Mouse (Mus musculus) gastrocnemius, adult 8-10 months (tissue): Measurements from ENCODE around the gene Grm3. TPM values are rescaled to one million over a fixed set of nuclear protein-coding genes. Genes with fewer than 3 reads are reported as not detected.

Experiments used
- DNase-seq, 2 experiments: peaks; one replicate each; pipeline ENCODE4 v3.0.0; 2022; ENCODE audit warnings: low spot score in 2 of 2
- total RNA-seq, 4 experiments: library from RNA; stranded (reverse); gene quantifications; 2 replicates each; pipeline ENCODE4 v1.2.4; 2022

The Grm3 gene
- total RNA-seq, 4 experiments from 2014 or later: not detected

DNA sequence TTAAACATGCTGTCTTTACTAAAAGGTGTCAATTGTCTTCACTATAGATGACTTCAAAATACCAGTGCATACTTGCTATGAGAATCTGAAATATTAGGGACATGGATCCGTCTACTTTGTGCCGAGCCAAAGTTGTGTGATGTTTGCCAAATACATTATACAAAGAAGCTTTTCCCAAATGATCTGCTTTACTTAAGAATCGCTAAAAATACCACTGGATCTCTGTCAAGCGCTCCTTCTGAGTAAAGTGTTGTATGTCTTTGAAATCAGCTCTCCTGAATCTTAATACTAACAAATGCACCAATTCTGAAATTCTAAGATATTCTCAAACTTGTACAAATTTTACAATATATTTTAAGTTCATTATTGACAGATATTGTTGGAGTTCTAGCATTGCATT lies 100.6 kb downstream of the Grm3 start:
- no peak for DNase-seq

DNA sequence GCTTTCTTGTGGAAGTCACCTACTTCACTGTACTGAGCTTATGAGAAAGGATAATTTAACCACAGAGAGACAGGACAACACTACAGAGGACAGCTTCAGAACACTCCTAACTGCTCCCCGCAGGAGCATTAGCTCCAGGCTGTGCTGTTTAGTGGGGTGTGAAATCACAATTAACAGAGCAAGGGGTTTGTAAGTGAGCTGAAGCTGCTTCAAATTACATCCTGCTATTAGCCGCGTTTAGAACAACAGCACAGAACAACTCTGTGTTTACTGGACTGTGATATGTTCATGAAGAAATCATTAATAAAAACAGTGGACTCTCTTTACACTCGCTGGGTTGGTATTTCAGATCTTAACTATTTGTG lies 101.9 kb downstream of the Grm3 start:
- no peak for DNase-seq

DNA sequence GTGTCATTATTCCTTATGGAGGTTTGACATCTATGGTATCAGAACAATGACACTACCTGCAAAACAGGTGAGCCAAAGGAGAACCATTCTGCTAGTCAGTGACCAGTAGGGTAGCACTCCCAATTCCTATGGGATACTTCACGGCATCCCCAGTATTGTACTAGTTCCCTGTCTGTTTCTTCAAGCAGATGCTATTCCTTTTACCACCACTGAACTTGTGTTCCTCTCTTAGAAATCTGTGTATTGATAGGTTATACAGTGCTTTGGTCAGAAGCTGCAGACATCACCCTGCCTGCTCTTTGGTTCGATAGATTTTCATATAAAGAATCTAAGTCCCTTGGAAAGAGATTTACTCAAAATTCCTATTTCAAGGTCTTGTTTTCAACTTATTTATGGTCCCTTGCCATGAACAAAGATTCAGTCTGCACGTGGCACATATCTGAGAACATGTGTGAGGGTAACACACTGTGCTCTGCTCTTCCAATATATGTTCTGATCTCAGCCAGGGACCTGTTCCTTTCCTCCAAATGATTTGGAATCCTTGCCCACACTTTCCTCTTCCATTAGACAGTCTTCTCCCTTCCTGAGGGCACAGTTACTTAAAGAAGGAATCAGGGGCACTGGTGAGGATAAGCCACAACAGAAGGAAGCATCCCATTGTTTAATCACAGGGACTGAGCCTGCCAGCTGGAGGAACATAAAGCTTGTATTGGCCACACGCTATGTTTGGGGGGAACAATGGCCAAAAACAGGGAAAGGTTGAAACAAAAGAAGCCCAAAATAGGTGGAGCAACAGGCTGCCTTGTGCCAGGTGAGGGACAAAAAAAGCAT lies 102.5 kb downstream of the Grm3 start:
- no peak for DNase-seq

DNA sequence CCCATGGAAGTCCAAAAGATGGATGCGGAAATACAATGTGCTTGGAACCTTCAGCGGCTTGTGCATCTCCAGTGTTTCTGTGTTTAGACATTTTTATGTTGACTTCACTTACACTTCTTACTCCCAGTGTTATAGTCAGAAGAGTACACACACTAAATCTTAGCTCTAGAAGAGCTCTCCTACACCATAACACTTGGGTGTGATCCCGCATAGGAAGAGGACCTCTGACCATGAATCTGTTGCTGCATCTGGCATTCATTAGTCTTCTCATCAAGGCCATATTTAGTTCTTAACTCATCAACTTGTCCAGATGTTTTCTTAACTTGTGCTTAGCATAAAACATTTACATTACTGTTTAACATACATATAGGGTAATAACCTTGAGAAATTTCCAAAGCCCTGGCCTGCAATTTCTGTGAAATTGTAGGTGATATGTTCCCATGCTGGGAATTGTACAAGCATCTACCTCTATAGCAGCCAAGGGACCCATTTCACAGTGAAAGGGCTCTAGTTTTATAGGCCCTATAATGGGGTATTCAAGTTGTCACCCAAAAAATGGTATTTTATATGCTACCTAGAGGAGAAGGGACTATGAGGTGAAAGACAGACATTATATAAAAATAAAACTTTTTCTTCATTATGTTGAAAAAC lies 103.4 kb downstream of the Grm3 start:
- no peak for DNase-seq

DNA sequence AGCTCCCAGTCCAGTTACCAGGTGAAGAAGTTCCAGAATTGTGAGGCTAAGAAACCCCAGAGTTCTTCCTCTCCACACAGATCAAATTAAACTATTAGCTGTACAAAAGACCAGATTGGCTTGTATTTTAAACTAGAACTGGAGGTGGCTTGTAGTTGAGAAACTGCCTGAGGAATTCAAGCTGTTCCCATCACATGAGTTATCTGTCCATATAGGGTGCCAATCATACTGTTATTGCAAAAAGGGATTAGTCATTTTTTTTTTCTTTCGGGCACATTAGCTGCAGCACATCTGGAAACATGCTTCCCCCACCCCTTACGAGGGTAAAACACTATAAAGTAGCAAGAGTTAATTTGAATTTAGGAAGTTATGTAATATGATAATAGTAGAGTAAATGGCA lies 145.9 kb downstream of the Grm3 start:
- no peak for DNase-seq

DNA sequence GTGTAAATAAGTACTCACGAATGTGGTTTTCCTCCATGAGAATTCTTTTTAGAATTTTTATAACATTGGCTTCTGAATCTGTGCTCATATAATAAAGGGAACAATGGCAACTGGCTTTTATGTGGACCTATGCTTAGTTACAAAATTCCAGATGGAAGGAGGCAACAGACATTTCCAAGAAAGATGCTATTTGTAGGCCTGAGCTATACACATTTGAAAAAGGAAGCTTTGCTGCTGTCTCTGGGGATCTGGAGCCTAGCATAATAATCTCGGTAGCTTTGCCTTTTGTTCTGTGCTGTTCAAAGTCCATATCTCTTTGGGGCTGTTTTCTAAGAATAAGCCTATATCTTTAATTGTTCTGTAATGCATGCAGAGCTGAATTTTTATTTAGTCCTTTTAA lies 146.4 kb downstream of the Grm3 start:
- no peak for DNase-seq

DNA sequence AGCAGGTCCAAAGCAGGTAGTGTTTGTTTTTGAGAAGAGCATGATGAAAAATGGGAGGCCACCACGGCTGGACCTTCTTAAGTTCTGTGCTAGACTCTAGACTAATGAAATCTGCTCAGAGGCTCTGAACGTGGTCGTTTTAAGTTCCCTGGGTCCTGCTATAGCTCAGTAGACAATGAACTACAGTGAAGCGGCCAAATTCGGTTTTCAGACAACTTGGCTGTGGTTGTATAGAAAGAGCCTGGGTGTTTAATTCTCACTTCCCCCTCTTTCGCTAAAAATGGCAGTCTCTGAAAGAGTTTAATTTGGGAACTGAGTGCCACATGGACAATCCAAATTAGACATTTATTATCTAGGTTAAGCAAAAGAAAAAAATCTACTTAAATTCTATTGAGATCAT lies 154.0 kb downstream of the Grm3 start:
- DNase-seq: no peak

DNA sequence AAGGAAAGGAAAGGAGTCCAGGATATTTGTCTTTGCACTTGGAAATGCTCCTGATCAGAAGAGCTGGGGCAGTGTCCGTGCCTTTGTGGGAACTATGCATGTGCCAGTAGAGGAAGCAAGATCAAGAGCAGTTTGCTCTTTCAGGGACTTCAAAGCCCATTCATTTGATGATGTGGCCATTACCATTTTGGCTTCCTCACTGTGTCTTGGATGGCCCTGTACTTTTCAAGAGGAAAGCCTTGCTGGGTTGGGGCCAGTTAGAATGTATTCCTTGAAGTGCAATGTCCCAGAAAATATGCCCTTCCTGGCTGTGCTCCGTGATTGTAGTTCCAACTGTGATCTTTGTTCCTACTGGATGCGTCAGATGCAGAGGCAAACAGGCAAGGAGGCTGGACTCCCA lies 167.3 kb downstream of the Grm3 start:
- DNase-seq: no peak

DNA sequence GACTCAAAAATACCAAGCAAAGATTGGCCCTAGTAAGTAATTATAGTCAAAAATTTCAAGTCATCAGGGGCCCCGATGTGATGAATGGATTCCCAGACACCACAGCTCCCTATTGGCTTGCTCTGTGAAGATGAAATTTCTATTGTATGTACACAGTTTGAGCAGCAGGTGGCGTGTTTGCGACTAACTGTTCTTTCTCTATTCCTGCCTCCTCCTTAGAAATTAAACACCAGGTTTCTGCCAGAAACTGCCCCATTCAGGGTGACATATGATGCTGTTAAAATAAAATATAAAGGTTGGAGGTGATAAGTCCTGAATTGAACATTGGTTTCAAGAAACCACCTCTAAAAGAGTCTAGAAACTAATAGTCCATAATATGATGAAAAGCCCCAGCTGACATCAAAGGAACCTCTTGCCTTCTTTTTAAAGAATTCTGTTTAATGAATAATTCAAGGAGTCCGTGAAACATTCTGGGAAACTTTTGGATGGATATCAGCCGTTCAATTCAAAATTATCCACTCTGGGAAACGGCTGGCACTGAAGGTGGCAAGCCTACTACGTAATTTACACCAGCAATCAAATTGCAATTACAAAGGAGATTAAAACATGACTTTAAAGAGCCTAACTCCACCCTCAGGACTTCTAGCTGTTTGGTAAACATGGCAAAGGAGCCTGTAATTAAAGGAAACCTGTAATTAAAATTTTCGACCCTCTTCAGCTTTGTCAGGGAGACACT lies 184.0 kb downstream of the Grm3 start:
- no peak for DNase-seq

DNA sequence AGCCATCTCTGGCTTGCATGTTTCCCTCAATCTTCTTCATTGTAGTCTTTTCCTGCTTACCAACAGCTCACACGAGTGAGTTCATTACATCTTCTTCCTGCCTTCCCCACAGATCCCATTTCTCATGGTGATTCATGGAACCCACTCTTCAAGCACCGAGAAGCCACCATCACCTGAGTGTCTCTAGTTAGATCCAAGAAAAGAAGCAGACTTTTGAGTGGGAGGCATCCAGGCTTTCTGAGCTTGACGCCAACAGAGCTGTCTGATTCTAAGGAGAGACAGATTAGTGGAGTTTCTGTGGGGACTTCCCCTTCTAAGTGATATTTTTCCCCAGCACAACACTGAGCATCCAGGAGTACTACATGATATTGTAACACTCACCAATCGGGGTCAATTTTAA lies 199.5 kb downstream of the Grm3 start:
- DNase-seq: no peak

DNA sequence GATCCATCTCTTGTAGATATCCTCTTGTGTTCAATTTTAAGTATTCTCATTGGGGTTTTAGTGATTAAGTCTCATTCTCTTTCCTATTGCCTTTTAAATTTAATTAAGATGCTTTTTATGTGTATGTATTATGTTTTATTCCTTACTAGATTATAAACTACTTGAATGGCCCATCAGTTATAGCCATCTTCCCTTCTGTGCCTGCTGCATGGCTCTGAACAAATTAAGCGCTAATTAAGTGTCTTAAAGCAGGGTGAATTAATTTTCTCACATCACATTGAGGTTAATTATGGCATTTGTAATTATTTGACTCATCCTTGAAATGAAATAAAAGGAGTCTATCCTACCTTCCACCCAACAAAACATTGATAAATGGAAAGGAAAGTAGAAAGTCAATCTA lies 213.9 kb downstream of the Grm3 start:
- DNase-seq: no peak

DNA sequence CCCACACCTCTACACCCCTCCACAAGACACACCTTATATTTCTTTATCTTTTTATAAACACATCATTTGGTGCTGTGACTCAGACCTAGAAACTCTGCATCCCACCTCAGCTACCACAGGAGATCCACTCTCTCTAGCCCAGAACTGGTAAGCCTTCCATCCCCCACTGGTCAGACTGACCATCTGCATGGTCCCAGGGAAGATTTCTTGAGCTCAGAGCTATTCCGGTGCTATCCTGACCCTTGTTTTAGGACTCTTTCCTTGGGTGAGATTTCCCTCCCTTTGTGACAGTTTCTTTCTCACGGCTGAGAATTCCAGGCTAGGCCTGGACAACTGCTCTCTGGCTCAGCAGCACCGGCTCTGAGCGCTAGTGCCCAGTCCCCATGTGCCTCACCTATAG lies 227.7 kb downstream of the Grm3 start:
- DNase-seq: no peak

DNA sequence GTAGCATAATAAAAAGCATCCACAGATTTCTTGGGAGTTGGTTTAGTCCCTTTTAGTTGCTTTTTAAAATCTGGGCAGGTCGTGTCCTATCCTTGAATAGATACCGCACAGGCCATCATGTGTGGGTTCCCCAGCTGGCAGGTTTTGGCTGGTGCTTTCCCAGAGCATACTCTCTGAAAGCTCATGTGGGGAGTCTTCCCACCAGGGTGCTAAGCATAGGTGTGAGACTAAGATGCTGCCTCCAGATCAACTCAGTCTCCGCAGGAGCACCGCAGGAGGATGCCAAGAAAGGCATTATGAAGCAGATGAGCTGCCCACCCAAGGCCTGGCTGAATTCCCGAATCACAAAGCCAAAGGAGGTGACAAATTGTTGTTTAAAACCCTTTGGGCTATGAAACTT lies 229.5 kb downstream of the Grm3 start:
- no peak for DNase-seq

DNA sequence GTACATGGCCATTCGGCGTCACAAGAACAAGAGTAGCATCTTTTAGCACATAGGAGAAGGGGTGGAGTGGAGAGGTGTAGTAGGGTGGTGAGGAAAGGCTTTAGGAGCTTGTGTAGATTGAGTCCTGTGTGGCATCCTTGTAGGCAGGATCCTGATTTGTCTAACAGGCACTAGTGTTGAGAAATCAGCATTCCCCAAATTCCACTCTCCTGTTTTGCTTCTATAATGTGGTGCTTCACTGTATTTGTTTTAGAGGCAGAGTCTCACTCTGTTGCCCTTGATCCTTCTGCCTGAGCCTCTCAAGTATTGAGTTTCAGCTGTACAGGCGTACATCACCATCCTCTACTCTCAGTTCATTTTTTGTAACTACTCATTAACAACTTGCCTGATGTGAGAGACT lies 247.4 kb downstream of the Grm3 start:
- no peak for DNase-seq

DNA sequence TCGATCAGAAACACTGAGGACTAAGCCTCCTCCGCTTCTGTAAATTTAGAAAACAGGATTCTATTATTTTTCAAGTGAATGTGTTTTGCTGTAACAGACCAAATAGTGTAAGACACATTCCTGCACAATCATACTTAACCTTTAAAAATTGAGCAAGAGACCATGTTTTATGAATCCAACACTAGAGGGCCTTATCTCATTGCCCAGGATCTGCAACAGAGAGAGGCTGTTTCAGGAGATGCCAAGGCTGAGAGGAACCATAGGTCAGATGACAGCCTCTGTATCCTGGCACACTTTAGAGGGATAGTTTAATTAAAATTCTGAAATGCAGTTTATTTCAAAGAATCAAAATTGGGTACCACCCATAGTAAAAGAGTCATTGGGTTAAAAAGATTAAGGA lies 271.7 kb downstream of the Grm3 start:
- DNase-seq: no peak

DNA sequence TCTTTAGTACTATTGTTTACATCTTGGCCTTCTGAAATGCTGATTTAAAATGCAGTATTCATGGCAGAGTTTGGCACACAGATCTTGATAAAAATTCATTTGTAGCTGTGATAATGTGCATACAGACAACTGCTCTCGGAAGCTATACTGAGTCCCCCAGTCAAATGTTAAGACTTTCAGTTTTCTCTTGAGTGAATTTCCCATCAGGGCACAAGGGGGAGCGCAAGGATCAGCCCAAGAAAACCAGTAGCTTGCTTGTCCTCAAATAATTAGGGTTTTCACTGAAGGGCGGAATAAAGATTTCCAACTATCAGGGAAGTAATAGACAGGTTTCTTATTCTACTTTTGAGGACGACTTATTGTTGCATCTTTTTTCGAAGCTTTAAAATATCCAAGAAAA lies 275.4 kb downstream of the Grm3 start:
- DNase-seq: no peak

DNA sequence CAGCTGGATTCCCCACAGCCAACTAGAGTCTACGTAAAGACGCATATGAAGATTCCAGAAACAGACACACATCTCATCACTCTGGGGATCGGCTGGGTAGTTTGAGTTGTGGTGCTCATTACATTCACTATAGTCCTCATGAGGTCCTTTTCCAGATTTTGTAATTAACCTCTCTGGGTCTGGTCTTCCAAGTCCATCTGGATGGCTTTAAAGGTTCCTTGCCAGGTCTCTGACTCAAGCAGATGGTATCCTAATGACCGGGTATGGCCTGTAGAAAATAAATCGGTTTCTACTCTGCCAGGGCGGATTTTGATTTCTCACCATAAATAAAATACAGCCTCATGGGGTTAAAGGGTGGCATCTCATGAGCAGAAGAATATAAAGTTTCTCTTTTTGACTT lies 276.0 kb downstream of the Grm3 start:
- no peak for DNase-seq

DNA sequence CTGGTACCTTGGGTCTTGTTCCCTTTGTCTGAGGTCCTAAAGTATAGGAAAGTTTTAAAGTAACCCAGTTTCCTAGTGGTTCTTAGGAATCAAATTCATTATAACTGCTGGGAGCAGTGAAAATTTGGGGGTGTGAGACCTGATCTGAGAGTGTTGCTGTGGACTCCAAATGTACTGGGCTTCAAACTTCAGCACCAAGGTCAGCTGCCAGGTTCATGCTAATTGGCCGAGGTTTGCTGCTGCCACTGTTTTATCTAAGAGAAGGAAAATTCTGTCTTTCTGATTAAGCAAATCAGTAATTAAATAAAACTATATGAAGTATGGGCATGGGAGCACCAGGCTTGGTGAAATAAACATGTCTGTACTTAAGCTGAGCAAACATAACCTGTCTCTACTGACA lies 278.8 kb downstream of the Grm3 start:
- DNase-seq: no peak
